Mouse (Mus musculus) neural tube, embryonic 12.5 days (tissue): ENCODE data around the gene Arid1b. TPM values are rescaled to one million over a fixed set of nuclear protein-coding genes. Genes with fewer than 3 reads are reported as not detected.

Source experiments
- ATAC-seq: fragments of 200-750 bp; cut with Nextera tagmentation; 2 replicates; pipeline ENCODE4 v1.8.0; 2017; ENCODE audit warnings: low read depth, mild to moderate bottlenecking, moderate TSS enrichment, moderate library complexity; ENCODE audit not compliant: low FRiP score
- H3K27ac ChIP-seq: fragments of 300-500 bp; sonication (generic); 2 replicates; pipeline ENCODE4 v1.5.1; 2016
- H3K27me3 ChIP-seq: fragments of 300-500 bp; sonication (generic); replicated peaks from 2 replicates; pipeline ENCODE4 v1.6.1; 2016; ENCODE audit warnings: mild to moderate bottlenecking
- H3K36me3 ChIP-seq: fragments of 300-500 bp; sonication (generic); 2 replicates; pipeline ENCODE4 v1.6.1; 2016; ENCODE audit warnings: mild to moderate bottlenecking
- H3K4me1 ChIP-seq: fragments of 300-500 bp; sonication (generic); 2 replicates; pipeline ENCODE4 v1.6.1; 2016
- H3K4me2 ChIP-seq: fragments of 300-500 bp; sonication (generic); replicated peaks from 2 replicates; pipeline ENCODE4 v1.6.1; 2016; ENCODE audit warnings: mild to moderate bottlenecking
- H3K4me3 ChIP-seq: fragments of 300-500 bp; sonication (generic); 2 replicates; pipeline ENCODE4 v1.5.1; 2016
- H3K9ac ChIP-seq: fragments of 300-500 bp; sonication (generic); 2 replicates; pipeline ENCODE4 v1.6.1; 2016; ENCODE audit warnings: mild to moderate bottlenecking
- H3K9me3 ChIP-seq: fragments of 300-500 bp; sonication (generic); 2 replicates; pipeline ENCODE4 v1.6.1; 2016; ENCODE audit warnings: mild to moderate bottlenecking
- WGBS: fragments of 180-500 bp; shearing (Covaris S2); methylation state at CpG from one replicate; pipeline ENCODE4 v1.1.7; 2016; 5-methylcytosine and 5-hydroxymethylcytosine counted together
- polyA plus RNA-seq: library from polyadenylated mRNA; unstranded; fragments of >200 nt; fragmentation: Nextera tagmentation; extraction: Ambion mirVana; gene quantifications from 2 replicates; pipeline ENCODE4 v1.2.1, GENCODE M21; 2016

Gene Arid1b
- polyA plus RNA-seq, 1 experiment from 2014 or later, result 18.7 TPM

- no peak for ATAC-seq
These were observed 261.4 kb downstream of the Arid1b start for GRCm38 (mm10) chr17:5255618-5255933.

GRCm38 (mm10) chr17:5258978-5259377 lies 264.8 kb downstream of the Arid1b start:
- H3K4me1 ChIP-seq, result peaks cover 21% of the 10 kb centered on the region
- H3K4me3 ChIP-seq, result no peak overlapping the region
- H3K27me3 ChIP-seq, result no peaks in the 10 kb centered on the region
- no peaks in the 10 kb centered on the region for H3K9me3 ChIP-seq
- 61% methylated on average over 9 of the region's 9 CpGs for WGBS
- H3K27ac ChIP-seq, result no peak overlapping the region
- H3K9ac ChIP-seq, result no peak overlapping the region
- H3K36me3 ChIP-seq, result 0 out of 2 replicates have a peak, but pooled peaks cover 2% of the 10 kb centered on the region
- no peak overlapping the region for H3K4me2 ChIP-seq
- ATAC-seq, result no peak

More at GRCm38 (mm10) chr17:5255618-5255933, 261.4 kb downstream of the Arid1b start:
- no peak overlapping the region for H3K4me2 ChIP-seq
- H3K9me3 ChIP-seq, result no peaks in the 10 kb centered on the region
- H3K4me3 ChIP-seq, result no peak overlapping the region
- peaks cover 11% of the 10 kb centered on the region for H3K4me1 ChIP-seq
- no peak overlapping the region for H3K9ac ChIP-seq
- WGBS, result 91% methylated on average over 2 of the region's 2 CpGs
- no peak overlapping the region for H3K27ac ChIP-seq
- H3K27me3 ChIP-seq, result no peaks in the 10 kb centered on the region
- H3K36me3 ChIP-seq, result no peaks in the 10 kb centered on the region

GRCm38 (mm10) chr17:5261131-5261651 lies 267.1 kb downstream of the Arid1b start:
- WGBS, result 84% methylated on average over 8 of the region's 8 CpGs
- H3K9me3 ChIP-seq, result no peaks in the 10 kb centered on the region
- H3K27ac ChIP-seq, result no peak overlapping the region
- no peak for ATAC-seq
- no peak overlapping the region for H3K9ac ChIP-seq
- H3K4me3 ChIP-seq, result no peak overlapping the region
- no peak overlapping the region for H3K4me2 ChIP-seq
- no peaks in the 10 kb centered on the region for H3K27me3 ChIP-seq
- peaks cover 8% of the 10 kb centered on the region; the same call in 1 of the 2 replicates for H3K36me3 ChIP-seq
- peaks cover 15% of the 10 kb centered on the region for H3K4me1 ChIP-seq

GRCm38 (mm10) chr17:5261874-5262605 lies 267.9 kb downstream of the Arid1b start:
- H3K9me3 ChIP-seq, result no peaks in the 10 kb centered on the region
- H3K9ac ChIP-seq, result no peak overlapping the region
- ATAC-seq, result no peak
- no peak overlapping the region for H3K4me2 ChIP-seq
- H3K27ac ChIP-seq, result no peak overlapping the region
- peaks cover 8% of the 10 kb centered on the region; the same call in 1 of the 2 replicates for H3K36me3 ChIP-seq
- H3K4me1 ChIP-seq, result peaks cover 15% of the 10 kb centered on the region
- 67% methylated on average over 22 of the region's 22 CpGs for WGBS
- H3K27me3 ChIP-seq, result no peaks in the 10 kb centered on the region
- no peak overlapping the region for H3K4me3 ChIP-seq

GRCm38 (mm10) chr17:5262788-5263187 lies 268.7 kb downstream of the Arid1b start:
- no peaks in the 10 kb centered on the region for H3K9me3 ChIP-seq
- no peak overlapping the region for H3K27ac ChIP-seq
- no peak overlapping the region for H3K4me3 ChIP-seq
- ATAC-seq, result no peak
- WGBS, result 74% methylated on average over 4 of the region's 4 CpGs
- no peak overlapping the region for H3K4me2 ChIP-seq
- H3K36me3 ChIP-seq, result peaks cover 8% of the 10 kb centered on the region; the same call in 1 of the 2 replicates
- peaks cover 15% of the 10 kb centered on the region for H3K4me1 ChIP-seq
- no peak overlapping the region for H3K9ac ChIP-seq
- no peaks in the 10 kb centered on the region for H3K27me3 ChIP-seq

GRCm38 (mm10) chr17:5264783-5265182 lies 270.7 kb downstream of the Arid1b start:
- ATAC-seq, result no peak
- Histone ChIP-seq H3K9me3 (no peaks in the 10 kb centered on the region), H3K4me3 (no peak overlapping the region), H3K9ac (no peak overlapping the region), H3K4me2 (no peak overlapping the region), H3K27ac (no peak overlapping the region), H3K36me3 (peaks cover 8% of the 10 kb centered on the region; the same call in 1 of the 2 replicates), H3K27me3 (no peaks in the 10 kb centered on the region), H3K4me1 (peaks cover 27% of the 10 kb centered on the region)
- 98% methylated on average over 3 of the region's 3 CpGs for WGBS

- Histone ChIP-seq H3K27me3 (no peaks in the 10 kb centered on the region), H3K4me1 (peaks cover 28% of the 10 kb centered on the region), H3K9ac (no peak overlapping the region), H3K4me2 (no peak overlapping the region), H3K36me3 (peaks cover 8% of the 10 kb centered on the region; the same call in 1 of the 2 replicates), H3K9me3 (no peaks in the 10 kb centered on the region), H3K27ac (no peak overlapping the region), H3K4me3 (no peak overlapping the region)
- ATAC-seq, result no peak
- WGBS, result 86% methylated on average over 6 of the region's 6 CpGs
These were observed 271.5 kb downstream of the Arid1b start for GRCm38 (mm10) chr17:5265615-5266014.

GRCm38 (mm10) chr17:5267747-5268146 lies 273.6 kb downstream of the Arid1b start:
- no peak overlapping the region for H3K4me2 ChIP-seq
- H3K4me3 ChIP-seq, result no peak overlapping the region
- no peak overlapping the region for H3K27ac ChIP-seq
- H3K9me3 ChIP-seq, result no peaks in the 10 kb centered on the region
- 76% methylated on average over 6 of the region's 6 CpGs for WGBS
- ATAC-seq, result no peak
- no peaks in the 10 kb centered on the region for H3K27me3 ChIP-seq
- H3K36me3 ChIP-seq, result peaks cover 8% of the 10 kb centered on the region; the same call in 1 of the 2 replicates
- H3K9ac ChIP-seq, result no peak overlapping the region
- peaks cover 31% of the 10 kb centered on the region; the same call in 1 of the 2 replicates for H3K4me1 ChIP-seq

- no peak overlapping the region for H3K9ac ChIP-seq
- H3K27ac ChIP-seq, result no peak overlapping the region
- no peak for ATAC-seq
These were observed 275.2 kb downstream of the Arid1b start for GRCm38 (mm10) chr17:5269302-5269701.

GRCm38 (mm10) chr17:5269774-5270173 lies 275.6 kb downstream of the Arid1b start:
- H3K9me3 ChIP-seq, result no peaks in the 10 kb centered on the region
- WGBS, result 82% methylated on average over 16 of the region's 16 CpGs

More at GRCm38 (mm10) chr17:5269302-5269701, 275.2 kb downstream of the Arid1b start:
- WGBS, result 68% methylated on average over 10 of the region's 10 CpGs
- Histone ChIP-seq H3K4me2 (no peak overlapping the region), H3K4me1 (peaks cover 31% of the 10 kb centered on the region; the same call in 1 of the 2 replicates), H3K27me3 (no peaks in the 10 kb centered on the region), H3K9me3 (no peaks in the 10 kb centered on the region), H3K36me3 (peaks cover 2% of the 10 kb centered on the region; the same call in 1 of the 2 replicates), H3K4me3 (no peak overlapping the region)

GRCm38 (mm10) chr17:5270823-5271222 lies 276.7 kb downstream of the Arid1b start:
- Histone ChIP-seq H3K4me2 (no peak overlapping the region), H3K36me3 (no peaks in the 10 kb centered on the region; the same call in 1 of the 2 replicates), H3K27me3 (no peaks in the 10 kb centered on the region), H3K9ac (no peak overlapping the region), H3K9me3 (no peaks in the 10 kb centered on the region), H3K4me3 (no peak overlapping the region), H3K27ac (no peak overlapping the region), H3K4me1 (peaks cover 31% of the 10 kb centered on the region; the same call in 1 of the 2 replicates)
- no peak for ATAC-seq
- 65% methylated on average over 6 of the region's 6 CpGs for WGBS

More at GRCm38 (mm10) chr17:5269774-5270173, 275.6 kb downstream of the Arid1b start:
- no peaks in the 10 kb centered on the region; the same call in 1 of the 2 replicates for H3K36me3 ChIP-seq
- no peak overlapping the region for H3K4me3 ChIP-seq
- no peak overlapping the region for H3K27ac ChIP-seq
- peaks cover 31% of the 10 kb centered on the region; the same call in 1 of the 2 replicates for H3K4me1 ChIP-seq
- no peaks in the 10 kb centered on the region for H3K27me3 ChIP-seq
- ATAC-seq, result no peak
- no peak overlapping the region for H3K4me2 ChIP-seq
- no peak overlapping the region for H3K9ac ChIP-seq

- H3K9me3 ChIP-seq, result no peaks in the 10 kb centered on the region
- peaks cover 31% of the 10 kb centered on the region; the same call in 1 of the 2 replicates for H3K4me1 ChIP-seq
- H3K4me2 ChIP-seq, result no peak overlapping the region
- no peak overlapping the region for H3K27ac ChIP-seq
- WGBS, result 98% methylated on average over 3 of the region's 3 CpGs
- no peaks in the 10 kb centered on the region for H3K27me3 ChIP-seq
- no peak overlapping the region for H3K9ac ChIP-seq
- ATAC-seq, result no peak
- no peaks in the 10 kb centered on the region for H3K36me3 ChIP-seq
- no peak overlapping the region for H3K4me3 ChIP-seq
These were observed 279.0 kb downstream of the Arid1b start for GRCm38 (mm10) chr17:5273118-5273517.
